Mouse (Mus musculus) hindbrain, embryonic 16.5 days (tissue): ENCODE results near the gene Glis1. TPM values are rescaled to one million over a fixed set of nuclear protein-coding genes. Genes with fewer than 3 reads are reported as not detected.

ENCODE experiments used
- ATAC-seq: fragments of 200-750 bp; cut with Nextera tagmentation; 2 replicates; pipeline ENCODE4 v1.8.0; 2017; ENCODE audit warnings: moderate TSS enrichment, moderate library complexity
- H3K27ac ChIP-seq: fragments of 300-500 bp; sonication (generic); 2 replicates; pipeline ENCODE4 v1.5.1; 2014; ENCODE audit warnings: low read depth, mild to moderate bottlenecking, control low read depth, low read length, moderate library complexity
- H3K27me3 ChIP-seq: fragments of 300-500 bp; sonication (generic); replicated peaks from 2 replicates; pipeline ENCODE4 v1.6.1; 2014; ENCODE audit warnings: low read length; ENCODE audit not compliant: control insufficient read depth, insufficient read depth
- H3K36me3 ChIP-seq: fragments of 300-500 bp; sonication (generic); 2 replicates; pipeline ENCODE4 v1.6.1; 2014; ENCODE audit warnings: mild to moderate bottlenecking, low read length, moderate library complexity, mixed read lengths; ENCODE audit not compliant: control insufficient read depth, insufficient read depth
- H3K4me1 ChIP-seq: fragments of 300-500 bp; sonication (generic); 2 replicates; pipeline ENCODE4 v1.6.1; 2014; ENCODE audit warnings: low read depth, low read length; ENCODE audit not compliant: control insufficient read depth, insufficient read depth
- H3K4me2 ChIP-seq: fragments of 300-500 bp; sonication (generic); 2 replicates; pipeline ENCODE4 v1.6.1; 2014; ENCODE audit warnings: mild to moderate bottlenecking, low read length, control low read depth, moderate library complexity
- H3K4me3 ChIP-seq: fragments of 300-500 bp; sonication (generic); 2 replicates; pipeline ENCODE4 v1.5.1; 2014; ENCODE audit warnings: mild to moderate bottlenecking, low read length, control low read depth, moderate library complexity
- H3K9ac ChIP-seq: fragments of 300-500 bp; sonication (generic); 2 replicates; pipeline ENCODE4 v1.6.1; 2014; ENCODE audit warnings: low read depth, mild to moderate bottlenecking, control low read depth, low read length, moderate library complexity
- H3K9me3 ChIP-seq: fragments of 300-500 bp; sonication (generic); 2 replicates; pipeline ENCODE4 v1.6.1; 2014; ENCODE audit warnings: mild to moderate bottlenecking, low read length, moderate library complexity; ENCODE audit not compliant: control insufficient read depth
- whole genome bisulfite sequencing: fragments of 180-500 bp; shearing (Covaris S2); extraction: QIAGEN DNeasy Blood & Tissue Kit; methylation state at CpG from one replicate; pipeline ENCODE4 v1.1.7; 2014; 5-methylcytosine and 5-hydroxymethylcytosine counted together
- polyA plus RNA-seq: library from polyadenylated mRNA; unstranded; fragments of >200 nt; fragmentation: Nextera tagmentation; extraction: Ambion mirVana; gene quantifications from 2 replicates; pipeline ENCODE4 v1.2.1, GENCODE M21; 2015

The Glis1 gene
- polyA plus RNA-seq, 1 experiment from 2014 or later = 1.3 TPM

- Histone ChIP-seq H3K9ac (no peak overlapping the region), H3K9me3 (no peaks in the 10 kb centered on the region), H3K4me1 (no peaks in the 10 kb centered on the region), H3K4me3 (no peak overlapping the region), H3K27me3 (no peaks in the 10 kb centered on the region), H3K27ac (no peak overlapping the region), H3K4me2 (no peak overlapping the region), H3K36me3 (no peaks in the 10 kb centered on the region)
- ATAC-seq = peak; percentile 51
- 71% methylated on average over 20 of the region's 20 CpGs for WGBS
Measured at GRCm38 (mm10) chr4:107489121-107489840, 54.9 kb downstream of the Glis1 start.

- no peak overlapping the region for H3K9ac ChIP-seq
- H3K27ac ChIP-seq = no peak overlapping the region
- H3K36me3 ChIP-seq = no peaks in the 10 kb centered on the region
- 76% methylated on average over 5 of the region's 5 CpGs for WGBS
- no peak overlapping the region for H3K4me3 ChIP-seq
- no peaks in the 10 kb centered on the region for H3K9me3 ChIP-seq
- no peaks in the 10 kb centered on the region for H3K27me3 ChIP-seq
- no peaks in the 10 kb centered on the region for H3K4me1 ChIP-seq
- ATAC-seq = no peak
- H3K4me2 ChIP-seq = no peak overlapping the region
Measured at GRCm38 (mm10) chr4:107492991-107493390, 58.6 kb downstream of the Glis1 start.

GRCm38 (mm10) chr4:107495751-107496430 lies 61.5 kb downstream of the Glis1 start:
- no peak overlapping the region for H3K4me3 ChIP-seq
- no peak for ATAC-seq
- 65% methylated on average over 9 of the region's 9 CpGs for WGBS
- no peaks in the 10 kb centered on the region for H3K4me1 ChIP-seq
- no peaks in the 10 kb centered on the region for H3K27me3 ChIP-seq
- H3K36me3 ChIP-seq = no peaks in the 10 kb centered on the region
- no peak overlapping the region for H3K27ac ChIP-seq
- no peak overlapping the region for H3K9ac ChIP-seq
- no peaks in the 10 kb centered on the region for H3K9me3 ChIP-seq
- no peak overlapping the region for H3K4me2 ChIP-seq

- Histone ChIP-seq H3K36me3 (no peaks in the 10 kb centered on the region), H3K9me3 (no peaks in the 10 kb centered on the region), H3K4me1 (no peaks in the 10 kb centered on the region), H3K27me3 (no peaks in the 10 kb centered on the region), H3K4me3 (no peak overlapping the region), H3K9ac (no peak overlapping the region), H3K27ac (no peak overlapping the region), H3K4me2 (no peak overlapping the region)
- ATAC-seq = no peak
- 91% methylated on average over 18 of the region's 18 CpGs for WGBS
Measured at GRCm38 (mm10) chr4:107497430-107497935, 63.1 kb downstream of the Glis1 start.

GRCm38 (mm10) chr4:107502601-107503051 lies 68.2 kb downstream of the Glis1 start:
- Histone ChIP-seq H3K27ac (peak overlapping the region; percentile 12; the same call in 1 of the 2 replicates), H3K27me3 (no peaks in the 10 kb centered on the region), H3K9me3 (no peaks in the 10 kb centered on the region), H3K36me3 (no peaks in the 10 kb centered on the region), H3K4me1 (peaks cover 2% of the 10 kb centered on the region; the same call in 1 of the 2 replicates), H3K4me2 (no peak overlapping the region), H3K4me3 (no peak overlapping the region), H3K9ac (no peak overlapping the region)
- ATAC-seq = no peak
- WGBS = 64% methylated on average over 10 of the region's 10 CpGs

- Histone ChIP-seq H3K36me3 (no peaks in the 10 kb centered on the region), H3K4me1 (no peaks in the 10 kb centered on the region), H3K4me3 (no peak overlapping the region), H3K4me2 (no peak overlapping the region), H3K27me3 (no peaks in the 10 kb centered on the region), H3K9me3 (no peaks in the 10 kb centered on the region), H3K27ac (no peak overlapping the region), H3K9ac (no peak overlapping the region)
- WGBS = 91% methylated on average over 11 of the region's 11 CpGs
- no peak for ATAC-seq
Measured at GRCm38 (mm10) chr4:107514981-107515380, 80.6 kb downstream of the Glis1 start.

GRCm38 (mm10) chr4:107515626-107516025 lies 81.2 kb downstream of the Glis1 start:
- no peak overlapping the region for H3K9ac ChIP-seq
- no peaks in the 10 kb centered on the region for H3K9me3 ChIP-seq
- H3K4me3 ChIP-seq = no peak overlapping the region
- 91% methylated on average over 7 of the region's 7 CpGs for WGBS
- ATAC-seq = no peak
- no peaks in the 10 kb centered on the region for H3K4me1 ChIP-seq
- H3K27ac ChIP-seq = no peak overlapping the region
- H3K36me3 ChIP-seq = no peaks in the 10 kb centered on the region
- no peak overlapping the region for H3K4me2 ChIP-seq
- no peaks in the 10 kb centered on the region for H3K27me3 ChIP-seq

GRCm38 (mm10) chr4:107518766-107519165 lies 84.4 kb downstream of the Glis1 start:
- WGBS = 94% methylated on average over 11 of the region's 11 CpGs
- no peak overlapping the region for H3K4me3 ChIP-seq
- no peaks in the 10 kb centered on the region for H3K4me1 ChIP-seq
- no peak overlapping the region for H3K9ac ChIP-seq
- no peak for ATAC-seq
- H3K9me3 ChIP-seq = no peaks in the 10 kb centered on the region
- no peak overlapping the region for H3K4me2 ChIP-seq
- H3K27me3 ChIP-seq = no peaks in the 10 kb centered on the region
- no peaks in the 10 kb centered on the region for H3K36me3 ChIP-seq
- no peak overlapping the region for H3K27ac ChIP-seq

GRCm38 (mm10) chr4:107520071-107520470 lies 85.7 kb downstream of the Glis1 start:
- Histone ChIP-seq H3K9ac (no peak overlapping the region), H3K36me3 (no peaks in the 10 kb centered on the region), H3K27me3 (no peaks in the 10 kb centered on the region; the same call in 1 of the 2 replicates), H3K4me2 (no peak overlapping the region), H3K4me3 (no peak overlapping the region), H3K9me3 (no peaks in the 10 kb centered on the region), H3K27ac (no peak overlapping the region), H3K4me1 (no peaks in the 10 kb centered on the region)
- 81% methylated on average over 5 of the region's 5 CpGs for WGBS
- ATAC-seq = no peak
